Mouse (Mus musculus) mesoderm, embryonic 11.5 days (tissue): ENCODE results near the gene Ero1lb.
"Not testable (repeated sequence)": the region's sequence is repeated elsewhere in the genome, so short reads cannot be mapped to it uniquely, and the experiment has no call there.

Experiments
- DNase-seq: peaks from one replicate; pipeline ENCODE4 v3.0.0-alpha.2; 2012; ENCODE audit warnings: low read depth, low spot score

Ero1lb gene

DNA sequence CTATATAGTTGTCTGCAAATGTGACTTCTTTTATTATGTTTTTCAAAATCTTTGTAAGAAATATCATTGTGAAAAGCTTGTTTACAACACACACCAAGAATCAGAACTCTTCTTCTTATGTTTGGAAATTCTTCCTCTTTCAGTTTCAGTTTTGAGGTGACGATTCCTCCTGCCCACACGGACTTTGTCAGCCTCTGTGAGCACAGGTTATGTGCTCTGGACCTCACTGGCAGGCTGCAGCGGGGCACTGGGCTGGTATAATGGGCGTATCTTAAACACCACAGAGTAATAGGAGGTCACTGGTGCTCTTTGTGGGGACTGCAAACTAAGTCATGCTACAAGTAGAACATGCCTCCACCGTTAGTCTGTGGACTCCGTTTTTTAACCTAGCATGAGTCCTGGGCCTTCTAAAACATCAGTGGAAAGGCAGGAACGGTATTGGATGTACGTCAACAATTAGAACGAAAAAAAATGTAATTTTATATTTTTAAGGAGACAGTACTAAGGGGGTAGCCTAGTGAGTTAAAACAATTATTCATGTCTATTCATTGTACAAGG is 9.4 kb downstream of the Ero1lb start:
- no peak for DNase-seq

DNA sequence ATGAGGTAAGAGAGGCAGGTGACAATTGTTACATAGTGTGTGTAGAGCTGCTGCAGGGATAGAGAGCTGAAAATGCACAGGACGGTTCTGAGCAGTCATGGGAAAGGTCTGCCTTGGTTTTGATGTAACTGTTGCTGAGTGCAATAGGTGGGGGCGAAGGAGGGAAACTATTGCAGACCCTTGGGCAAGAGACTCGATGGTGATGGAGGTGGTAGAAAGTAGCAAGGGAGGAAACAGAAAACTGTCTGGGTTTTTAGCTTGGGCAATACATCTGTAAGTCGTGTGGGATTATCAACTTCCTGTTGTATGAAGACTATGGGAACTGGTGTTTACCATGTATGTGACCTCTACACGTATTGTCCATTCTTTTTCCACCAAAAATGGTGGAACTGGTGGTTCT is 12.5 kb downstream of the Ero1lb start:
- DNase-seq: no peak

GRCm38 (mm10) chr13:12589003-12589402 is 23.3 kb downstream of the Ero1lb start:
- peak; percentile 69 for DNase-seq

GRCm38 (mm10) chr13:12597075-12597474 is 31.4 kb downstream of the Ero1lb start:
- DNase-seq: not testable (repeated sequence)

DNA sequence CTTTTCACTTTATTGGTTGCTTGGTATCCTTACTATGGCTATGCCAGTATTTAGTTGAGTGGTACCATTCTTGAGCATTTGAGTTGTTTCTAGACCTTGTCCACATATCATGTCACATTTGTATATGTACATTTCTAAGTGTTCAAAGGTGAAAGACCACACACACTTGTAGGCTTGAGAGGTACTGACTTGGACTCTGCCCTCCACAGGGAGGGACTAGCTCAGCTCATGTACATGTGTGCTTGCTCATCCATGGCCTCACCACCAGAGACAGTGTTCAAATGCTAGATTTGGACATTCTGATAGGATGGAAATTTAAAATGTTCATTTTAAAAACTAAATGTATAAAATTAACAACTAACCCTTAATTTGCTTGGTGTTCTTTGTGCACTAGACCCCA is 44.5 kb downstream of the Ero1lb start:
- not testable (repeated sequence) for DNase-seq

DNA sequence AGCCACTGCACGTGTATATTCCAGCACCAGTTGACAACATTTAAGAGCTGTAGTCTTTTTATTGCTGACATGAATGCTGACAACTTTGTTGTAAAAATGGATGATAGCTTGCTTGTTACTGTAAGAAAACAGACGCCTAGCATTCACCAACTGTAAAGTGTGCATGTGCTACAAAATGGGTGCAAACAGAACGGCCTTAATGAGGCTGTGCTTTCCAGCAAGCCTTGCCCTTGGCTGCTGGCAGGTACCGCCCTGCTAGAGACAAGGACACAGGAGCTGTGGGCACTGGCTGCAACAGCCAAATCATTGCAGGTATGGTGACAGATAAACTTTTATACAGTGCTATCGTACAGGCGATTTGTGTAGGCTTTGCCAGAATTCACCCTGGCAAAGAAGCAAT is 48.4 kb downstream of the Ero1lb start:
- DNase-seq: not testable (repeated sequence)

DNA sequence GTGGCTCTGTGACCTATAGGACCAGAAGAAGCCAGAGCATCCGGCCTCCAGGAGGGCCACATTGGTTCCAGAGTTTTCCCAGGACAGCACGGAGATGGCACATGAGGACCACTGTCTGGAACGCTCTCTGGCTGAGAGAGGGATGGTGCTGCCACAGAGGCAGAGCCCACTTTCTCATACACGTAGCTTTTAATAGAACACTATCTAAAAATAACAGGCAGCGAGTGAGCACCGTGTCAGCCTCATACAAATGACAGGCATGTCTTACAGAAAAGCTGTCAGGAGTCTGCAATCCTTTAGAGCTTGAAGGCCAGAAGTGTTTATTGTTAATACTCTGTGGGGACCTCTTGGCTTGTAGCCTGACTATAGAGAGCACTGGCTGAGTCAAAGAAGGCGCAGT is 48.9 kb downstream of the Ero1lb start:
- DNase-seq: not testable (repeated sequence)

DNA sequence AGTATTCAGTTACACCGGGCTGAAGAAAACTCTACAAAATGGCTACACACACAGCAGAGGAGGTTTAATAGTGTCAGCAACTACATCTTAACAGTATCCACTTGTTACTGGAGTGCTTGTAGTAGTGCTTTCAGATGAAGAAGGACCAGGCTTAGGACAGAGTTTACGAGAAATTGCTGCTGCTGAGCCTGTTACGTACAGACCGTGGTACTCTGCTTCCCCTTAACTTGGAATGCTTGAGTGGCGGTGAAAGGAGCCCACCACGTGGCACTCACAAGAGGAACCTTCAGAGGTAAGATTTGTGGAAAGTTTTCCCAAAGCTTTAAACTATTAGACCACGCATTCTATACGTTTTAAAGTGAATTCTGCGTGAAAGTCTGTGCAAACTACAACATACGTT is 49.3 kb downstream of the Ero1lb start:
- not testable (repeated sequence) for DNase-seq

DNA sequence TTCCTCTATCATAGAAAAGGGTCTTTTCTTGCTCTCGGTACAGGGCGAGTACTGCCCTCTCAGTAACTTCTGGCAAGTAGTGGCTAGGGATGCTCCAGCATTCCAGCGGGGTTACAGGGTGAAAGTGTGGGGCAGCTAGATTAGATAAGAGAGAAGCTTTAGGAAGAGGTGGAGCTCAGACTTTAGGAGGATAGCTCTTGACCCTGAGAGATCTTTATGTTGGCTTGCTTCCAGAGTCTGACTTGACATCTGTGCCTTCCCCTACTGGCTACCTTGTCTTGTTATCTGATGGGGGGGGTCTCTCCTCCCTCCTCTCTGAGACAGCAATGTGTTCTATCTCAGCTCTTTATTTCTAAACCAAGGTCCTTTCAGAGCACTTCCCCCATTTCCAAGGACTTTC is 50.8 kb downstream of the Ero1lb start:
- not testable (repeated sequence) for DNase-seq

GRCm38 (mm10) chr13:12619808-12620207 is 54.1 kb downstream of the Ero1lb start:
- DNase-seq: not testable (repeated sequence)

GRCm38 (mm10) chr13:12626061-12626460 is 60.4 kb downstream of the Ero1lb start:
- not testable (repeated sequence) for DNase-seq

- not testable (repeated sequence) for DNase-seq
These were observed 62.1 kb downstream of the Ero1lb start for GRCm38 (mm10) chr13:12627746-12628145.

DNA sequence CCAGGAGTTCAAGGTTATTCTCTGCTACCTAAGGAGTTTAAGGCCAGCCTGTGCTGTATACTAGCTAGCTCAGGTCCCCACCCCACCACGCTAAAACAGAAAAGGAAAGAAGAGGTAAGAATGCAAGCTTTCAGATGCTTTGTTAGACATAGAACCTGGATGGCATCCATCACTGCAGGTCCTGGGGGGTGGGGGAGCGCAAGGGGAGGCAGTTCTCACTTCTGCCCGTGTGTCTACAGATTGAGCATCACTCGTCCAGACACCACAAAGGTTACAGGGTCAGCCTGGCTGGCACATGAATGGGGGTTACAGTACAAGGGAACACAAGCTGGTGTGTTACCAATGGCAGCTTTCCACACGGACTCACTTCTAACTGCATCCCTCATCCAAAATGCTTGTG is 62.5 kb downstream of the Ero1lb start:
- DNase-seq: not testable (repeated sequence)

GRCm38 (mm10) chr13:12630252-12630651 is 64.6 kb downstream of the Ero1lb start:
- not testable (repeated sequence) for DNase-seq

GRCm38 (mm10) chr13:12634941-12635588 is 69.4 kb downstream of the Ero1lb start:
- not testable (repeated sequence) for DNase-seq

DNA sequence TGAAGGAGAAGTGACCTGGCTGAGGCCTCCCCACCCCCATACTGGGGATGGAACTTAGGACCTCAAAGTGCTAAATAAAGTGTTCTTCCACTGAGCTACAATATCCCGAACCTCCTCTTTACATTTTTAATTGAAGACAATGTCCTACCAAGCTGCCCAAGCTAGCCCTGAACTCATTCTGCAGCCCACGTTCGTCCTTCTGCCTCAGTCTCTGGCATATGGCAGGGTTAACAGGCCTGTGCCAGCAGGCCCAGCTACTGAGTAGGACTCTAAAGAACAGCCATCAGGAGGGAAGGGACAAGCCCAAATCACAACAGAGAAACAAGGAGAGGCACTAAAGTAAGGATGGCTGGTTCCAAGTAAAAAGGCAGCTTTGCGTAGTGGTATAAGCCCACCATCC is 77.1 kb downstream of the Ero1lb start:
- DNase-seq: not testable (repeated sequence)

- not testable (repeated sequence) for DNase-seq
These were observed 81.0 kb downstream of the Ero1lb start for GRCm38 (mm10) chr13:12646676-12647075.

DNA sequence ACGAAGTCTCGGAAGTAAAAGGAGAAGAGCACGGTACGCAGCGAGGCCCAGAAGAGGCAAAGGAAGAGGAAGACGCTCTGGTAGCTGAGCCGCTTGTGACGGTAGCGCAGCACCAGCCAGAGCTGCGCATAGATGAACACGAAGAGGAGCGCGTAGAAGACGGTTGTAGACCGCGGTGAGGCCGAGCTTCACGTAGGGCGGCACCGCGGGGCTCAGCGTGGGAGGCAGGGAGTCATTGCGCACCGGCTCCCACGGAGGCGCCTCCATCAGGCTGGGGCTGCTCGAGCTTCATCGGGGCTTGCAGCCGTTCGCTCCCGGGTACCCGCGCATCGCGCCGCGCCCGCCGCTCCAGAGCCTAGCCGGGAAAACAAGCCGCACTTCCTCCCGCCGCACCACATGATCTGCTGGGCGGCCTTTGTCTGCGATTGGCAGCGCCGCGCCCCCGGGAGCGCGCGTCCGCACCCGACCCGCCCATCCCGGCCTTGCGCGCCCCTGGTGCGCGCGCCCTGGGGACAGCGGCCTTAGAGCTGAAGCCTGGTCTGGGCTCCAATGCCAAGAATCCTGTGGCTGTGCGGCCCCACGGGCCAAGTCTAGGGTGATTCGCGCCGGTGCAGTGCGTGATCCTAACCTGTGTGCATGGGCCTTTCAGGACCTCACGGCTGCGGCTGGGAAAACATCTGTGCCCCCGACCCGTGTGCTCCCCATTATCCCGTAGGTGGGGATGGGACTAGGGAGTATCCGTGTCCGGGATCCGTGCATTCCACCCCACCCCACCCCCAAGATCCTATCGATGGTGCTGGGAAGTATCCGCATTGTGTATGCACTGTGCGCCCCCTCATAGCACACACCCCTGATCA is 84.6 kb downstream of the Ero1lb start:
- peak; percentile 62 for DNase-seq

- peak; percentile 48 for DNase-seq
These were observed 85.2 kb downstream of the Ero1lb start for GRCm38 (mm10) chr13:12650877-12651176.
